Mouse (Mus musculus): ENCODE measurements at regions not wholly inside any gene's neighbourhood (a gene's known extent, or its start where the extent isn't known, plus 50 kb on each side); places are given as distances from the start of the nearest gene placed in this dataset.
A peak's percentile ranks its signal among the peaks of the same experiment; 100 is the strongest.

GRCm38 (mm10) chr9:111932455-111932854 is 242.3 kb upstream of the Stac start:
- Histone ChIP-seq H3K36me3 (ENCODE audit: control insufficient read depth in 1 of 2, insufficient read depth in 2 of 2, low read length in 2 of 2) (no peaks in the 10 kb centered on the region), H3K4me1 (ENCODE audit: control insufficient read depth in 1 of 2, insufficient read depth in 2 of 2, low read length in 2 of 2) (no peaks in the 10 kb centered on the region), H3K27me3 (ENCODE audit: control insufficient read depth in 1 of 2, insufficient read depth in 2 of 2, low read length in 2 of 2) (no peaks in the 10 kb centered on the region), H3K9ac (ENCODE audit: control insufficient read depth, low read depth, low read length, poor library complexity, severe bottlenecking) (no peak overlapping the region), H3K27ac (ENCODE audit: control insufficient read depth, low read depth, low read length) (no peak overlapping the region), H3K79me2 (ENCODE audit: control insufficient read depth, insufficient read depth, low read length, poor library complexity) (no peaks in the 10 kb centered on the region), H3K4me3 (ENCODE audit: control insufficient read depth in 1 of 2, insufficient read depth in 1 of 2, low read depth in 2 of 2, low read length in 2 of 2) (no peak overlapping the region), H3K9me3 (replicated peaks; ENCODE audit: insufficient read depth, low read length) (no peaks in the 10 kb centered on the region)
- TF ChIP-seq ZMIZ1 (IDR thresholded peaks at IDR 0.05; ENCODE audit: low read depth, low read length) (no peak), MAFK (IDR thresholded peaks at IDR 0.05; ENCODE audit: borderline replicate concordance, low read depth, low read length) (no peak), ZKSCAN1 (IDR thresholded peaks at IDR 0.05; ENCODE audit: low read depth, low read length) (no peak), TCF12 (IDR thresholded peaks at IDR 0.05; ENCODE audit: low read depth, low read length) (no peak), POLR2A (IDR thresholded peaks at IDR 0.05; ENCODE audit: control insufficient read depth in 1 of 2, insufficient read depth in 1 of 2, low read depth in 1 of 2, low read length in 2 of 2, poor library complexity in 1 of 2) (no peak), ZC3H11A (IDR thresholded peaks at IDR 0.05; ENCODE audit: low read depth, low read length) (no peak), E2F4 (IDR thresholded peaks at IDR 0.05; ENCODE audit: borderline replicate concordance, low read depth, low read length) (no peak), NELFE (IDR thresholded peaks at IDR 0.05; ENCODE audit: low read depth, low read length) (no peak), RCOR1 (IDR thresholded peaks at IDR 0.05; ENCODE audit: low read depth, low read length) (no peak), GATA1 (IDR thresholded peaks at IDR 0.05; ENCODE audit: low read depth, low read length) (no peak), USF2 (IDR thresholded peaks at IDR 0.05; ENCODE audit: borderline replicate concordance in 1 of 2, insufficient read depth in 1 of 2, low read depth in 1 of 2, low read length in 2 of 2) (no peak)
- no peak for DNase-seq (ENCODE audit: low read depth, low spot score)

GRCm38 (mm10) chr9:111918275-111918940 is 228.3 kb upstream of the Stac start:
- Histone ChIP-seq H3K79me2 (ENCODE audit: control insufficient read depth, insufficient read depth, low read length, poor library complexity) (no peaks in the 10 kb centered on the region), H3K4me1 (ENCODE audit: control insufficient read depth in 1 of 2, insufficient read depth in 2 of 2, low read length in 2 of 2) (no peaks in the 10 kb centered on the region), H3K9me3 (replicated peaks; ENCODE audit: insufficient read depth, low read length) (no peaks in the 10 kb centered on the region), H3K4me3 (ENCODE audit: control insufficient read depth in 1 of 2, insufficient read depth in 1 of 2, low read depth in 2 of 2, low read length in 2 of 2) (no peak overlapping the region), H3K27ac (ENCODE audit: control insufficient read depth, low read depth, low read length) (no peak overlapping the region), H3K27me3 (ENCODE audit: control insufficient read depth in 1 of 2, insufficient read depth in 2 of 2, low read length in 2 of 2) (no peaks in the 10 kb centered on the region), H3K36me3 (ENCODE audit: control insufficient read depth in 1 of 2, insufficient read depth in 2 of 2, low read length in 2 of 2) (no peaks in the 10 kb centered on the region), H3K9ac (ENCODE audit: control insufficient read depth, low read depth, low read length, poor library complexity, severe bottlenecking) (no peak overlapping the region)
- TF ChIP-seq E2F4 (IDR thresholded peaks at IDR 0.05; ENCODE audit: borderline replicate concordance, low read depth, low read length) (no peak), CTCF (IDR thresholded peaks at IDR 0.05 in 2 of 3, conservative IDR thresholded peaks at IDR 0.05 in 1 of 3; ENCODE audit: control insufficient read depth in 1 of 3, insufficient read depth in 1 of 3, low read depth in 2 of 3, low read length in 3 of 3, poor library complexity in 1 of 3, severe bottlenecking in 1 of 3) (peak in 1 of 3 experiments; percentile 35; a peak in 2 of 6 replicates), TAL1 (IDR thresholded peaks at IDR 0.05; ENCODE audit: low read length) (no peak), TCF12 (IDR thresholded peaks at IDR 0.05; ENCODE audit: low read depth, low read length) (no peak), BHLHE40 (IDR thresholded peaks at IDR 0.05; ENCODE audit: borderline replicate concordance, low read depth, low read length) (no peak), POLR2AphosphoS5 (IDR thresholded peaks at IDR 0.05; ENCODE audit: borderline replicate concordance, low read depth, low read length) (no peak), NRF1 (IDR thresholded peaks at IDR 0.05; ENCODE audit: insufficient read depth, low read depth, low read length, poor library complexity, severe bottlenecking) (no peak), MAFK (IDR thresholded peaks at IDR 0.05; ENCODE audit: borderline replicate concordance, low read depth, low read length) (no peak)
- no peak for DNase-seq (ENCODE audit: low read depth, low spot score)

Measured in MEL (cell line).